Mouse (Mus musculus): ENCODE measurements around the gene Psme1. TPM values are rescaled to one million over a fixed set of nuclear protein-coding genes. Genes with fewer than 3 reads are reported as not detected.

The Psme1 gene
- polyA plus RNA-seq, 1 experiment from 2014 or later, result 226 TPM

DNA sequence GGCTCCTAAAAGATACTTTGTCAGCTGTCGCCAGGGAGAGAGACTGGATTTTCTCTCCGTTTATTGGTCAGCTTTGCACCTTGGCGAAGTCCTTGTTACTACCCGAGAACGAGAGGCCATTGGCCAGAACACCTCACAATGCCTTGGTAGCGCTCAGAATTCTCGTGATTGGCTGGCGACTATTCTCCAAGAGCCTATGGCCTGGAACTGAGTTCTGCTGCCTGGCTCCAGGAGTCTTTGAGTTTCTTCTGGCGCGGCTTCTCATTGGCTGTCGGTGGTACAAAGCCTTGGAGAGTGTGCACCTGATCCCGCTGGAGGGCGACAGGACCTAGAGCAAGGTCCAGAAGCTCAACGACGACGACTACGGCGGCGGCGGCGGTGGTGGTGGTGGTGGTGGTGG, 39.9 kb downstream of the Psme1 start, which contains the start of gene Rec8:
Rec8 (plus strand) TSS at position 216 of the 400 bp plus-strand sequence.
- H3K4me2 ChIP-seq (ENCODE audit: low read depth, low read length), result peak within 1 kb of the TSS; percentile 26; the same call in 1 of the 2 replicates
- peak within 1 kb of the TSS; percentile 11; the same call in 1 of the 2 replicates for H3K4me3 ChIP-seq (ENCODE audit: low read depth, low read length)
- WGBS, result 30% methylated on average over 21 of the region's 21 CpGs
- H3K9me3 ChIP-seq (ENCODE audit: control insufficient read depth, low read length), result no peaks in the 10 kb centered on the region
- H3K27me3 ChIP-seq (ENCODE audit: control insufficient read depth, insufficient read depth, low read length), result no peaks in the 10 kb centered on the region
- H3K27ac ChIP-seq (ENCODE audit: low read depth, low read length), result no peak within 1 kb of the TSS
- no peak within 1 kb of the TSS for H3K9ac ChIP-seq (replicated peaks; ENCODE audit: low read depth, low read length)
- H3K36me3 ChIP-seq (ENCODE audit: control insufficient read depth, insufficient read depth, low read length), result no peaks in the 10 kb centered on the region
- ATAC-seq (ENCODE audit: low read depth), result peak; percentile 81
- H3K4me1 ChIP-seq (ENCODE audit: control insufficient read depth, insufficient read depth, low read length), result no peaks in the 10 kb centered on the region

DNA sequence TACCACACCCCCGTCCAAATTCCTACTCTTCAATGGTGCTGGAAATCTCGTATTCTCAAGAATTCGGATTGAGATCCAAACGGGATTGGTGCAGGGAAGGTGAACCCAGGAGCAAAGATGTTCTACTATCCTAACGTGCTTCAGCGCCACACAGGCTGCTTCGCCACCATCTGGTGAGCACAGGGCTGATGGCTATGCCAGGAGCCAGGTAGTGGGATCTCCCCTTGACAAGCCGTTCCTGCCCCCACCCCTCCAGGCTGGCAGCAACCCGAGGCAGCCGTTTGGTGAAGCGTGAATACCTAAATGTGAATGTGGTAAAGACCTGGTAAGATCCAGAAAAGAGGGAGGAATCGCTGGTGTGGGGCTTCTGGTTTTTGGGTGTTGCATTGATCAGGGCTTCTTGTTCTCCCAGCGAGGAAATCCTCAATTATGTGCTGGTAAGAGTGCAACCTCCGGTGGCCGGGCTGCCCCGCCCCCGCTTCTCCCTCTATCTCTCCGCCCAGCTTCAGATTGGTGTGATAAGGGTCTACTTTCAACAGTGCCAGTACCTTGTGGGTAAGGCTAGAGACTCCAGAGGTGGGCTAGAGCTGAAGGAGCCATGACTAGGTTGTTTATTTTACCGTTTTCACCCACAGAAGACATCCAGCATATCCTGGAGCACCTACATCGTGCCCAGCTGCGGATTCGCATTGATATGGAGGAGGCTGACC, 40.7 kb downstream of the Psme1 start:
- no peak overlapping the region for H3K9ac ChIP-seq (replicated peaks; ENCODE audit: low read depth, low read length)
- peak overlapping the region; percentile 2; the same call in 1 of the 2 replicates for H3K4me2 ChIP-seq (ENCODE audit: low read depth, low read length)
- H3K27ac ChIP-seq (ENCODE audit: low read depth, low read length), result no peak overlapping the region
- H3K27me3 ChIP-seq (ENCODE audit: control insufficient read depth, insufficient read depth, low read length), result no peaks in the 10 kb centered on the region
- no peaks in the 10 kb centered on the region; the same call in 1 of the 2 replicates for H3K36me3 ChIP-seq (ENCODE audit: control insufficient read depth, insufficient read depth, low read length)
- peak; percentile 38; the same call in 1 of the 2 replicates for ATAC-seq (ENCODE audit: low read depth)
- H3K9me3 ChIP-seq (ENCODE audit: control insufficient read depth, low read length), result no peaks in the 10 kb centered on the region
- H3K4me3 ChIP-seq (ENCODE audit: low read depth, low read length), result peak overlapping the region; percentile 11; the same call in 1 of the 2 replicates
- no peaks in the 10 kb centered on the region for H3K4me1 ChIP-seq (ENCODE audit: control insufficient read depth, insufficient read depth, low read length)
- WGBS, result 52% methylated on average over 22 of the region's 22 CpGs

DNA sequence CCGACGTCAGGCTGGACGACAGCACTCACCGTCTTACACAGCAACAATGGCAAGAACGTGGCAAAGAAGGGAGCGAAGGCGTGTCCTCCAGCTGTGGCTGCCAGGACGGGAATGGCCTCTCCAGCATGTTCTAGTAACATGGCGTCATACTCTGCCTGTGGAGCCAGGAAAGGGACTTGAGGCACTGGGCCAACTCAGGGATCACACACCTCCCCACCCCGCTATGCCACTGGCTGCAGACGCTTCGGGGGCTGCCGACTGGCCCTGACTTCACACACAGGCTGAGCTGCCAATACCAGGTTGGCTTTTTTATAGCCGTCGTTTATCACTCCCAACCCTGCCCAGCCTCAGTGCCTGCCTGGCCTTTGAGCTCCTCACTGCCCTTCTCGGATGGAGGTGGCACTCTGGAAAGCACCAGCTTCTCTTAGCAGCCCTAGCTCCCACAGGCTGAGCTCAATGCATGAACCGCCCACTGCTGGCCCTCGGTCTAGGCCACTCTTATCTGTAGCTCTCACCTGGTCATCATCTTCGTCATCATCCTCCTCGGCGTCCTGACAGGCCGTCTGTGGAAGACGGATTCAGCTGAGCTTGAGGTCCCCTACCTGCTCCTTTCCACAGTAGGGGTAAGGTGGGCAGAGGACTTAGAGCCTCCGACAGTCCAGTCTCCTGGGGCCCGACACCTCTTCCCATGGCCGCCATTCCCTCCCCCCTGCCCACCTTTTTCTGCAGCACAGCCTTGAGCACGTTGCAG, 50.3 kb downstream of the Psme1 start:
- H3K36me3 ChIP-seq (ENCODE audit: control insufficient read depth, insufficient read depth, low read length), result peaks cover 85% of the 10 kb centered on the region
- 83% methylated on average over 27 of the region's 27 CpGs for WGBS
- H3K9me3 ChIP-seq (ENCODE audit: control insufficient read depth, low read length), result no peaks in the 10 kb centered on the region
- H3K4me2 ChIP-seq (ENCODE audit: low read depth, low read length), result no peak overlapping the region
- H3K27ac ChIP-seq (ENCODE audit: low read depth, low read length), result no peak overlapping the region
- no peaks in the 10 kb centered on the region for H3K27me3 ChIP-seq (ENCODE audit: control insufficient read depth, insufficient read depth, low read length)
- H3K9ac ChIP-seq (replicated peaks; ENCODE audit: low read depth, low read length), result no peak overlapping the region
- no peak for ATAC-seq (ENCODE audit: low read depth)
- no peaks in the 10 kb centered on the region for H3K4me1 ChIP-seq (ENCODE audit: control insufficient read depth, insufficient read depth, low read length)
- no peak overlapping the region for H3K4me3 ChIP-seq (ENCODE audit: low read depth, low read length)

DNA sequence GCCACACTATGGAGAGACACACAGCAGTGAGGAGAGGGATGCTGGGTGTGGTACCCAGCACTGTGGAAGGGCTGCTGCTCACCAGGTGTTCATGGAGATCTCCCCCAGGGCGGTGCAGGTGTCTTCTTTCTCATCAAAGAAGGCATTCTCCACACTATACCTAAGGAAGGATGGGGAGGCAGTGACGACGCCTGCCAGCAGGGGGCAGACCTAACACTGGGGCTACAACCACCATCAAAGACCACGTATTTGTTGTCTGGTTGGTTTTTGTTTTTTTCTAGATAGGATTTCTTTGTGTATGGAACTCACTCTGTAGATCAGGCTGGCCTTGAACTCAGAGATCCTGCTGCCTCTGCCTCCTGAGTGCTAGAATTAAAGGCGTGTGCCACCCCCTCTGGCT, 51.4 kb downstream of the Psme1 start:
- H3K9me3 ChIP-seq (ENCODE audit: control insufficient read depth, low read length), result no peaks in the 10 kb centered on the region
- peaks cover under 1% of the 10 kb centered on the region; the same call in 1 of the 2 replicates for H3K4me1 ChIP-seq (ENCODE audit: control insufficient read depth, insufficient read depth, low read length)
- no peak for ATAC-seq (ENCODE audit: low read depth)
- H3K4me2 ChIP-seq (ENCODE audit: low read depth, low read length), result no peak overlapping the region
- H3K9ac ChIP-seq (replicated peaks; ENCODE audit: low read depth, low read length), result no peak overlapping the region
- H3K36me3 ChIP-seq (ENCODE audit: control insufficient read depth, insufficient read depth, low read length), result peaks cover 88% of the 10 kb centered on the region
- H3K27ac ChIP-seq (ENCODE audit: low read depth, low read length), result no peak overlapping the region
- H3K27me3 ChIP-seq (ENCODE audit: control insufficient read depth, insufficient read depth, low read length), result no peaks in the 10 kb centered on the region
- WGBS, result 50% methylated on average over 5 of the region's 5 CpGs
- H3K4me3 ChIP-seq (ENCODE audit: low read depth, low read length), result no peak overlapping the region

Other genes starting within 250 kb of the Psme1 start
- 7.6 and 16.7 TPM in 2 replicates for gene Dhrs4, start 99.4 kb upstream of the Psme1 start, polyA plus RNA-seq (2014; fragmentation: Nextera tagmentation; extraction: Ambion mirVana)
- 28.5 and 46.2 TPM in 2 replicates for gene Carmil3, start 87.5 kb upstream of the Psme1 start, polyA plus RNA-seq (2014; fragmentation: Nextera tagmentation; extraction: Ambion mirVana)
- 13.3 and 16.3 TPM in 2 replicates for gene Cpne6, start 67.7 kb upstream of the Psme1 start, polyA plus RNA-seq (2014; fragmentation: Nextera tagmentation; extraction: Ambion mirVana)
- gene Nrl, start 53.1 kb upstream of the Psme1 start, polyA plus RNA-seq (2014; fragmentation: Nextera tagmentation; extraction: Ambion mirVana), result 0.13 and 0.20 TPM in 2 replicates
- 17.6 and 19.5 TPM in 2 replicates for gene Pck2, start 37.9 kb upstream of the Psme1 start, polyA plus RNA-seq (2014; fragmentation: Nextera tagmentation; extraction: Ambion mirVana)
- gene Dcaf11, start 18.1 kb upstream of the Psme1 start, polyA plus RNA-seq (2014; fragmentation: Nextera tagmentation; extraction: Ambion mirVana), result 112 and 114 TPM in 2 replicates
- 1.5 TPM in 1 of 2 replicates, not detected in the other for gene A730061H03Rik, start 17.7 kb upstream of the Psme1 start, polyA plus RNA-seq (2014; fragmentation: Nextera tagmentation; extraction: Ambion mirVana)
- 0.58 TPM in 1 of 2 replicates, not detected in the other for gene Fitm1, start 2.5 kb upstream of the Psme1 start, polyA plus RNA-seq (2014; fragmentation: Nextera tagmentation; extraction: Ambion mirVana)
- 38.9 and 48.8 TPM in 2 replicates for gene Emc9, start 7.2 kb downstream of the Psme1 start, polyA plus RNA-seq (2014; fragmentation: Nextera tagmentation; extraction: Ambion mirVana)
- 162 and 184 TPM in 2 replicates for gene Psme2, start 13.0 kb downstream of the Psme1 start, polyA plus RNA-seq (2014; fragmentation: Nextera tagmentation; extraction: Ambion mirVana)
- 12.3 and 18.8 TPM in 2 replicates for gene Rnf31, start 13.6 kb downstream of the Psme1 start, polyA plus RNA-seq (2014; fragmentation: Nextera tagmentation; extraction: Ambion mirVana)
- 6.6 and 8.6 TPM in 2 replicates for gene Irf9, start 25.4 kb downstream of the Psme1 start, polyA plus RNA-seq (2014; fragmentation: Nextera tagmentation; extraction: Ambion mirVana)
- 7.0 and 9.3 TPM in 2 replicates for gene Rec8, start 39.9 kb downstream of the Psme1 start, polyA plus RNA-seq (2014; fragmentation: Nextera tagmentation; extraction: Ambion mirVana)
- gene Ipo4, start 57.8 kb downstream of the Psme1 start, polyA plus RNA-seq (2014; fragmentation: Nextera tagmentation; extraction: Ambion mirVana), result 109 and 110 TPM in 2 replicates
- 2.9 TPM in 2 replicates for gene Gm49378, start 59.8 kb downstream of the Psme1 start, polyA plus RNA-seq (2014; fragmentation: Nextera tagmentation; extraction: Ambion mirVana)
- gene Tm9sf1, start 65.7 kb downstream of the Psme1 start, polyA plus RNA-seq (2014; fragmentation: Nextera tagmentation; extraction: Ambion mirVana), result 55.9 and 66.9 TPM in 2 replicates
- 0.24 TPM in 1 of 2 replicates, not detected in the other for gene Tssk4, start 72.1 kb downstream of the Psme1 start, polyA plus RNA-seq (2014; fragmentation: Nextera tagmentation; extraction: Ambion mirVana)
- 69.0 and 75.5 TPM in 2 replicates for gene Mdp1, start 82.4 kb downstream of the Psme1 start, polyA plus RNA-seq (2014; fragmentation: Nextera tagmentation; extraction: Ambion mirVana)
- 42.5 and 43.7 TPM in 2 replicates for gene Gmpr2, start 93.8 kb downstream of the Psme1 start, polyA plus RNA-seq (2014; fragmentation: Nextera tagmentation; extraction: Ambion mirVana)
- 550 and 603 TPM in 2 replicates for gene Nedd8, start 94.0 kb downstream of the Psme1 start, polyA plus RNA-seq (2014; fragmentation: Nextera tagmentation; extraction: Ambion mirVana)
- 28.3 and 28.6 TPM in 2 replicates for gene Tinf2, start 103.7 kb downstream of the Psme1 start, polyA plus RNA-seq (2014; fragmentation: Nextera tagmentation; extraction: Ambion mirVana)
- 0.11 and 0.33 TPM in 2 replicates for gene Tgm1, start 135.8 kb downstream of the Psme1 start, polyA plus RNA-seq (2014; fragmentation: Nextera tagmentation; extraction: Ambion mirVana)
- gene Rabggta, start 144.1 kb downstream of the Psme1 start, polyA plus RNA-seq (2014; fragmentation: Nextera tagmentation; extraction: Ambion mirVana), result 47.1 and 59.2 TPM in 2 replicates
- 73.6 and 75.5 TPM in 2 replicates for gene Dhrs1, start 167.6 kb downstream of the Psme1 start, polyA plus RNA-seq (2014; fragmentation: Nextera tagmentation; extraction: Ambion mirVana)
- gene Nop9, start 167.6 kb downstream of the Psme1 start, polyA plus RNA-seq (2014; fragmentation: Nextera tagmentation; extraction: Ambion mirVana), result 27.4 and 30.1 TPM in 2 replicates
- gene Cideb, start 180.3 kb downstream of the Psme1 start, polyA plus RNA-seq (2014; fragmentation: Nextera tagmentation; extraction: Ambion mirVana), result not detected in 2 replicates
- 0.27 and 0.59 TPM in 2 replicates for gene Ltb4r2, start 183.3 kb downstream of the Psme1 start, polyA plus RNA-seq (2014; fragmentation: Nextera tagmentation; extraction: Ambion mirVana)
- 0.19 and 0.24 TPM in 2 replicates for gene Ltb4r1, start 187.8 kb downstream of the Psme1 start, polyA plus RNA-seq (2014; fragmentation: Nextera tagmentation; extraction: Ambion mirVana)
- gene Adcy4, start 206.0 kb downstream of the Psme1 start, polyA plus RNA-seq (2014; fragmentation: Nextera tagmentation; extraction: Ambion mirVana), result 1.9 and 3.9 TPM in 2 replicates
- gene Ripk3, start 210.7 kb downstream of the Psme1 start, polyA plus RNA-seq (2014; fragmentation: Nextera tagmentation; extraction: Ambion mirVana), result 1.9 and 2.2 TPM in 2 replicates
- 5.5 and 10.4 TPM in 2 replicates for gene Nfatc4, start 245.0 kb downstream of the Psme1 start, polyA plus RNA-seq (2014; fragmentation: Nextera tagmentation; extraction: Ambion mirVana)

Measured in neural tube, embryonic 14.5 days (tissue).